Mouse (Mus musculus) embryonic facial prominence, embryonic 11.5 days (tissue): ENCODE data around the gene Srsf4. TPM values are rescaled to one million over a fixed set of nuclear protein-coding genes. Genes with fewer than 3 reads are reported as not detected.

Experiments
- ATAC-seq: fragments of 200-750 bp; cut with Nextera tagmentation; replicated peaks from 2 replicates; pipeline ENCODE4 v1.8.0; 2017; ENCODE audit warnings: low read depth; ENCODE audit not compliant: insufficient number of reproducible peaks, low FRiP score, low TSS enrichment
- DNase-seq: peaks from one replicate; pipeline ENCODE4 v3.0.0-alpha.2; 2015; ENCODE audit warnings: low spot score
- H3K27ac ChIP-seq: fragments of 300-500 bp; sonication (generic); replicated peaks from 2 replicates; pipeline ENCODE4 v1.5.1; 2014; ENCODE audit warnings: mild to moderate bottlenecking, low read depth, low read length, control low read depth
- H3K27me3 ChIP-seq: fragments of 300-500 bp; sonication (generic); 2 replicates; pipeline ENCODE4 v1.6.1; 2014; ENCODE audit warnings: mild to moderate bottlenecking, low read length, moderate library complexity, mixed read lengths; ENCODE audit not compliant: control insufficient read depth, insufficient read depth
- H3K36me3 ChIP-seq: fragments of 300-500 bp; sonication (generic); replicated peaks from 2 replicates; pipeline ENCODE4 v1.6.1; 2014; ENCODE audit warnings: low read depth, mild to moderate bottlenecking, low read length, moderate library complexity, mixed read lengths; ENCODE audit not compliant: control insufficient read depth, insufficient read depth
- H3K4me1 ChIP-seq: fragments of 300-500 bp; sonication (generic); 2 replicates; pipeline ENCODE4 v1.6.1; 2014; ENCODE audit warnings: low read length, mixed read lengths; ENCODE audit not compliant: control insufficient read depth, insufficient read depth
- H3K4me2 ChIP-seq: fragments of 300-500 bp; sonication (generic); 2 replicates; pipeline ENCODE4 v1.6.1; 2014; ENCODE audit warnings: low read depth, mild to moderate bottlenecking, control low read depth, low read length, moderate library complexity
- H3K4me3 ChIP-seq: fragments of 300-500 bp; sonication (generic); 2 replicates; pipeline ENCODE4 v1.5.1; 2014; ENCODE audit warnings: low read depth, low read length, control low read depth
- H3K9ac ChIP-seq: fragments of 300-500 bp; sonication (generic); replicated peaks from 2 replicates; pipeline ENCODE4 v1.6.1; 2014; ENCODE audit warnings: mild to moderate bottlenecking, control low read depth, low read length
- H3K9me3 ChIP-seq: fragments of 300-500 bp; sonication (generic); replicated peaks from 2 replicates; pipeline ENCODE4 v1.6.1; 2016; ENCODE audit warnings: mild to moderate bottlenecking, low read length, inconsistent platforms, mixed read lengths; ENCODE audit not compliant: control insufficient read depth
- WGBS: fragments of 180-500 bp; shearing (Covaris S2); extraction: QIAGEN DNeasy Blood & Tissue Kit; methylation state at CpG from one replicate; pipeline ENCODE4 v1.1.7; 2014; 5-methylcytosine and 5-hydroxymethylcytosine counted together
- polyA plus RNA-seq: library from polyadenylated mRNA; unstranded; fragments of >200 nt; fragmentation: Nextera tagmentation; extraction: Ambion mirVana; gene quantifications from 2 replicates; pipeline ENCODE4 v1.2.1, GENCODE M21; 2014

The Srsf4 gene
- polyA plus RNA-seq, 1 experiment from 2014 or later = 131 TPM

DNA sequence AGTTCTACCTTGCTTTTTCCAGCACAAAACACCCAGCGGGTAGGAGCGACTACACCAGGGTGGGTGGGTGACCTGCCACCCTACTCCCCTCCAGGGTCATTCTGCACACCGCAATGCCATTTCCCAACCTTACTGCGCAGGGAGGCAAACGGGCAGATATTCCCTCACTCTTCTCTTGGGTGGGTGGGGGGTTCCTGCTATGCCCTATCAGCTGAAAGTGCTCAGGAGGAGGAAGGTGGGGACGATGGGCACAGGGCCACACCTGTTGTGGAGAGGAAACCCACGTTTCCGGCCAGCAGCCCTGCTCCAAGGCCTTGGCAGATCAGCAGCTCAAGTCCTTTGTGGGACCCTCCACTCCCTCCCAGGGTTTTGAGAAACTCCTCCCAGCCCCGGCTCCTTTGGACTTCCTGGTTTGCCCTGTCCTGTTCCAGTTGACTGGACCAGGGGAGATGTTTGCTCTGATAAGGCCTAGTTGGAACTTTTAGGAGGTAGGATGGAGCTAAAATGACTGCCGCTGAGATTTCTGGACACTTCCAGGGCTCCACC, 43.7 kb downstream of the Srsf4 start:
- H3K4me2 ChIP-seq = no peak overlapping the region
- H3K27ac ChIP-seq = no peak overlapping the region; the same call in 1 of the 2 replicates
- H3K27me3 ChIP-seq = peaks cover 27% of the 10 kb centered on the region
- H3K36me3 ChIP-seq = no peaks in the 10 kb centered on the region
- H3K9ac ChIP-seq = no peak overlapping the region
- ATAC-seq (no peak), DNase-seq (no peak)
- WGBS = 70% methylated on average over 10 of the region's 10 CpGs
- H3K9me3 ChIP-seq = no peaks in the 10 kb centered on the region
- no peak overlapping the region for H3K4me3 ChIP-seq
- H3K4me1 ChIP-seq = peaks cover 37% of the 10 kb centered on the region

- H3K27ac ChIP-seq = peak overlapping the region; percentile 94; the same call in 1 of the 2 replicates
- no peak overlapping the region; the same call in 1 of the 2 replicates for H3K4me2 ChIP-seq
- peaks cover 40% of the 10 kb centered on the region for H3K4me1 ChIP-seq
- no peaks in the 10 kb centered on the region for H3K9me3 ChIP-seq
- no peak overlapping the region for H3K9ac ChIP-seq
- H3K27me3 ChIP-seq = peaks cover 32% of the 10 kb centered on the region
- H3K36me3 ChIP-seq = no peaks in the 10 kb centered on the region
- WGBS = 39% methylated on average over 7 of the region's 7 CpGs
- ATAC-seq (no peak), DNase-seq (no peak)
- H3K4me3 ChIP-seq = no peak overlapping the region
Observed at GRCm38 (mm10) chr4:131918026-131918533, 44.7 kb downstream of the Srsf4 start.

GRCm38 (mm10) chr4:131918711-131919500, 45.5 kb downstream of the Srsf4 start:
- DNase-seq = peak; percentile 86
- Histone ChIP-seq H3K4me3 (no peak overlapping the region; the same call in 1 of the 2 replicates), H3K36me3 (no peaks in the 10 kb centered on the region; the same call in 1 of the 2 replicates), H3K9ac (no peak overlapping the region; the same call in 1 of the 2 replicates), H3K9me3 (no peaks in the 10 kb centered on the region), H3K4me1 (peaks cover 40% of the 10 kb centered on the region), H3K27me3 (peaks cover 28% of the 10 kb centered on the region), H3K27ac (peak overlapping the region; percentile 94), H3K4me2 (peak overlapping the region; percentile 8)
- peak; percentile 70 for ATAC-seq
- 6% methylated on average over 15 of the region's 15 CpGs for WGBS

GRCm38 (mm10) chr4:131919506-131920140, 46.2 kb downstream of the Srsf4 start:
- WGBS = 4% methylated on average over 15 of the region's 15 CpGs
- Histone ChIP-seq H3K27me3 (peaks cover 28% of the 10 kb centered on the region), H3K9me3 (no peaks in the 10 kb centered on the region), H3K4me2 (peak overlapping the region; percentile 90), H3K4me3 (peak overlapping the region; percentile 66), H3K9ac (peak overlapping the region; percentile 75; the same call in 1 of the 2 replicates), H3K36me3 (no peaks in the 10 kb centered on the region; the same call in 1 of the 2 replicates), H3K4me1 (peaks cover 40% of the 10 kb centered on the region), H3K27ac (peak overlapping the region; percentile 94)
- DNase-seq (no peak), ATAC-seq (no peak)

- H3K4me2 ChIP-seq = peak overlapping the region; percentile 90
- DNase-seq (peak; percentile 81), ATAC-seq (no peak)
- H3K9me3 ChIP-seq = no peaks in the 10 kb centered on the region
- no peaks in the 10 kb centered on the region; the same call in 1 of the 2 replicates for H3K36me3 ChIP-seq
- peak overlapping the region; percentile 75 for H3K9ac ChIP-seq
- H3K27ac ChIP-seq = peak overlapping the region; percentile 94
- under 1% methylated on average over 44 of the region's 51 CpGs for WGBS
- H3K4me1 ChIP-seq = peaks cover 41% of the 10 kb centered on the region
- H3K27me3 ChIP-seq = peaks cover 28% of the 10 kb centered on the region
- H3K4me3 ChIP-seq = peak overlapping the region; percentile 66
Observed at GRCm38 (mm10) chr4:131920141-131920594, 46.8 kb downstream of the Srsf4 start.

DNA sequence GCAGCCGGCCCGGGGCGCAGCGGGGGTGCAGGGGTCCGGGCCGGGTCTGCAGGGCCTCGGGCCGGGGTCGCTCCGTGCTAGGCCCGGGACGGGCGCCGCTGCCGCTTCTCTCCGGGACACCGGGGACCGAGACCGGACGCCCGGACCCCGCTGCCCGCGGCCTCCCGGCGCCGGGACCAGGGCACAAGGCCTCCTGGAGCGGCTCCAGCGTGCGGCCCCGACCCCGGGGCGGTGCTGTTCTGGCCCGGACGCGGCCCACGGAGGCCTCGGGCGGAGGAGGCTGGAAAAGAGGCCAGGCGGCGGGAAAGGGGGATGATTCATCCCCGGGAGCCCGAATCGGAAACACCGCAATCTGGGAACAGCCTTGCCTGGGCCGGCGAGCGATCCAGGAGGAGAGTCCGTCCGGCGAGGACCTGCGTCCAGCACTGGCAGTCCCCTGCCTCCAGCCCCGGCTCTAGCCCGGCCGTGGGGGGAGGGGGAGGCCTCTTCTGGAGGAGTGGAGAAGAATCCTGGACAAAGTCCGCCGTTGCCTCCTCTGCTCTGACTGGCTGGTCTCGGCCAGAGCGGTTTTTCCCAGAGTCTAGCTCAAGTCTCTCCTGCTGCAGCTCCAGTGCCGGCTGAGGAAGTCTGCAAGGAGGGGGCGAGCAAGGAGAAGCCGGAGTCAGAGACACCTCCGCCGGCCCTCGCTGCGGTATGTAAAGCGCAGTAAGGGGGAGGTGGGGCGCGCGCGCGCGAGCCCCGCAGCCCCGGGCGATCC, 47.4 kb downstream of the Srsf4 start:
- H3K4me2 ChIP-seq = peak overlapping the region; percentile 90
- H3K9me3 ChIP-seq = no peaks in the 10 kb centered on the region
- peaks cover 25% of the 10 kb centered on the region for H3K27me3 ChIP-seq
- peaks cover 36% of the 10 kb centered on the region for H3K4me1 ChIP-seq
- WGBS = under 1% methylated on average over 55 of the region's 76 CpGs
- peak overlapping the region; percentile 75 for H3K9ac ChIP-seq
- DNase-seq (peak; percentile 76), ATAC-seq (0 out of 2 replicates have a peak, but pooled peaks have one; percentile 1)
- H3K27ac ChIP-seq = peak overlapping the region; percentile 94
- no peaks in the 10 kb centered on the region; the same call in 1 of the 2 replicates for H3K36me3 ChIP-seq
- H3K4me3 ChIP-seq = peak overlapping the region; percentile 66
